Mouse (Mus musculus): ENCODE measurements around the gene Cuedc1. TPM values are rescaled to one million over a fixed set of nuclear protein-coding genes. Genes with fewer than 3 reads are reported as not detected.
"Not testable (repeated sequence)": the region's sequence is repeated elsewhere in the genome, so short reads cannot be mapped to it uniquely, and the experiment has no call there.

Gene Cuedc1
- polyA plus RNA-seq, 1 experiment from 2014 or later = 23.4 TPM

- ATAC-seq (replicated peaks; ENCODE audit: low FRiP score) = no peak
- Histone ChIP-seq H3K4me1 (peaks cover 48% of the 10 kb centered on the region), H3K4me3 (replicated peaks) (no peak overlapping the region), H3K27ac (peak overlapping the region; percentile 76), H3K4me2 (peak overlapping the region; percentile 58), H3K36me3 (peaks cover 19% of the 10 kb centered on the region), H3K9ac (peak overlapping the region; percentile 26; the same call in 1 of the 2 replicates), H3K27me3 (peaks cover 21% of the 10 kb centered on the region), H3K9me3 (replicated peaks) (no peaks in the 10 kb centered on the region)
- 38% methylated on average over 2 of the region's 2 CpGs for WGBS
Measured at GRCm38 (mm10) chr11:88186947-88187243, 89.0 kb downstream of the Cuedc1 start.

- peak; percentile 93 for ATAC-seq (replicated peaks; ENCODE audit: low FRiP score)
- Histone ChIP-seq H3K4me2 (peak overlapping the region; percentile 58), H3K27me3 (peaks cover 28% of the 10 kb centered on the region), H3K9me3 (replicated peaks) (no peaks in the 10 kb centered on the region), H3K27ac (peak overlapping the region; percentile 76), H3K9ac (peak overlapping the region; percentile 26), H3K4me3 (replicated peaks) (peak overlapping the region; percentile 27), H3K4me1 (peaks cover 46% of the 10 kb centered on the region), H3K36me3 (peaks cover 19% of the 10 kb centered on the region)
- WGBS = 9% methylated on average over 25 of the region's 25 CpGs
Measured at GRCm38 (mm10) chr11:88187417-88188133, 89.7 kb downstream of the Cuedc1 start.

- Histone ChIP-seq H3K4me2 (peak overlapping the region; percentile 58), H3K27me3 (peaks cover 35% of the 10 kb centered on the region), H3K4me1 (peaks cover 46% of the 10 kb centered on the region), H3K27ac (peak overlapping the region; percentile 76; the same call in 1 of the 2 replicates), H3K9me3 (replicated peaks) (no peaks in the 10 kb centered on the region), H3K36me3 (peaks cover 15% of the 10 kb centered on the region), H3K9ac (peak overlapping the region; percentile 26), H3K4me3 (replicated peaks) (peak overlapping the region; percentile 27)
- WGBS = 44% methylated on average over 8 of the region's 8 CpGs
- no peak for ATAC-seq (replicated peaks; ENCODE audit: low FRiP score)
Measured at GRCm38 (mm10) chr11:88188216-88188615, 90.4 kb downstream of the Cuedc1 start.

- Histone ChIP-seq H3K9me3 (replicated peaks) (no peaks in the 10 kb centered on the region), H3K4me2 (no peak overlapping the region), H3K27ac (no peak overlapping the region), H3K27me3 (peaks cover 39% of the 10 kb centered on the region), H3K4me1 (peaks cover 46% of the 10 kb centered on the region), H3K4me3 (replicated peaks) (no peak overlapping the region), H3K9ac (no peak overlapping the region), H3K36me3 (peaks cover 10% of the 10 kb centered on the region)
- 87% methylated on average over 7 of the region's 7 CpGs for WGBS
- ATAC-seq (replicated peaks; ENCODE audit: low FRiP score) = no peak
Measured at GRCm38 (mm10) chr11:88188635-88189034, 90.8 kb downstream of the Cuedc1 start.

- H3K36me3 ChIP-seq = peaks cover 3% of the 10 kb centered on the region; the same call in 1 of the 2 replicates
- H3K4me2 ChIP-seq = no peak overlapping the region
- peaks cover 35% of the 10 kb centered on the region for H3K4me1 ChIP-seq
- H3K4me3 ChIP-seq (replicated peaks) = no peak overlapping the region
- no peak overlapping the region for H3K27ac ChIP-seq
- 18% methylated on average over 4 of the region's 4 CpGs for WGBS
- ATAC-seq (replicated peaks; ENCODE audit: low FRiP score) = no peak
- H3K27me3 ChIP-seq = peaks cover 62% of the 10 kb centered on the region
- H3K9ac ChIP-seq = no peak overlapping the region
- H3K9me3 ChIP-seq (replicated peaks) = no peaks in the 10 kb centered on the region
Measured at GRCm38 (mm10) chr11:88192595-88192994, 94.7 kb downstream of the Cuedc1 start.

GRCm38 (mm10) chr11:88193098-88193823 lies 95.4 kb downstream of the Cuedc1 start:
- WGBS = 4% methylated on average over 34 of the region's 34 CpGs
- H3K4me3 ChIP-seq (replicated peaks) = peak overlapping the region; percentile 31
- H3K27me3 ChIP-seq = peaks cover 62% of the 10 kb centered on the region
- H3K27ac ChIP-seq = no peak overlapping the region
- H3K4me1 ChIP-seq = peaks cover 33% of the 10 kb centered on the region
- peaks cover 3% of the 10 kb centered on the region; the same call in 1 of the 2 replicates for H3K36me3 ChIP-seq
- H3K9me3 ChIP-seq (replicated peaks) = no peaks in the 10 kb centered on the region
- H3K4me2 ChIP-seq = peak overlapping the region; percentile 60
- no peak; the same call in 1 of the 2 replicates for ATAC-seq (replicated peaks; ENCODE audit: low FRiP score)
- H3K9ac ChIP-seq = peak overlapping the region; percentile 39

GRCm38 (mm10) chr11:88193824-88194696 lies 96.2 kb downstream of the Cuedc1 start:
- H3K9ac ChIP-seq = peak overlapping the region; percentile 39
- 6% methylated on average over 29 of the region's 29 CpGs for WGBS
- ATAC-seq (replicated peaks; ENCODE audit: low FRiP score) = no peak; the same call in 1 of the 2 replicates

GRCm38 (mm10) chr11:88195699-88196098 lies 97.8 kb downstream of the Cuedc1 start:
- H3K4me3 ChIP-seq (replicated peaks); H3K9ac ChIP-seq; H3K4me2 ChIP-seq; H3K9me3 ChIP-seq (replicated peaks); ATAC-seq (replicated peaks; ENCODE audit: low FRiP score); H3K36me3 ChIP-seq; H3K27ac ChIP-seq: not testable (repeated sequence)
- Histone ChIP-seq H3K27me3 (peaks cover 54% of the 10 kb centered on the region), H3K4me1 (peaks cover 34% of the 10 kb centered on the region)
- 83% methylated on average over 3 of the region's 3 CpGs for WGBS

More at GRCm38 (mm10) chr11:88193824-88194696, 96.2 kb downstream of the Cuedc1 start:
- Histone ChIP-seq H3K4me2 (peak overlapping the region; percentile 60), H3K36me3 (peaks cover under 1% of the 10 kb centered on the region; the same call in 1 of the 2 replicates), H3K27me3 (peaks cover 60% of the 10 kb centered on the region), H3K4me1 (peaks cover 34% of the 10 kb centered on the region), H3K9me3 (replicated peaks) (no peaks in the 10 kb centered on the region), H3K27ac (no peak overlapping the region), H3K4me3 (replicated peaks) (peak overlapping the region; percentile 31)

- no peak overlapping the region for H3K4me3 ChIP-seq (replicated peaks)
- H3K36me3 ChIP-seq = no peaks in the 10 kb centered on the region
- no peak overlapping the region for H3K27ac ChIP-seq
- 3% methylated on average over 2 of the region's 2 CpGs for WGBS
- ATAC-seq (replicated peaks; ENCODE audit: low FRiP score) = no peak
- H3K27me3 ChIP-seq = peaks cover 45% of the 10 kb centered on the region
- H3K4me2 ChIP-seq = no peak overlapping the region
- peaks cover 34% of the 10 kb centered on the region for H3K4me1 ChIP-seq
- H3K9ac ChIP-seq = no peak overlapping the region
- H3K9me3 ChIP-seq (replicated peaks) = no peaks in the 10 kb centered on the region
Measured at GRCm38 (mm10) chr11:88197153-88197576, 99.3 kb downstream of the Cuedc1 start.

GRCm38 (mm10) chr11:88198223-88198622 lies 100.4 kb downstream of the Cuedc1 start:
- ATAC-seq (replicated peaks; ENCODE audit: low FRiP score) = no peak
- Histone ChIP-seq H3K27ac (no peak overlapping the region), H3K9me3 (replicated peaks) (no peaks in the 10 kb centered on the region), H3K36me3 (no peaks in the 10 kb centered on the region), H3K4me2 (no peak overlapping the region), H3K4me1 (peaks cover 29% of the 10 kb centered on the region), H3K9ac (no peak overlapping the region), H3K27me3 (peaks cover 34% of the 10 kb centered on the region), H3K4me3 (replicated peaks) (no peak overlapping the region)
- WGBS = 37% methylated on average over 4 of the region's 4 CpGs

GRCm38 (mm10) chr11:88201172-88201571 lies 103.3 kb downstream of the Cuedc1 start:
- Histone ChIP-seq H3K36me3 (peaks cover 3% of the 10 kb centered on the region; the same call in 1 of the 2 replicates), H3K4me3 (replicated peaks) (no peak overlapping the region), H3K9me3 (replicated peaks) (no peaks in the 10 kb centered on the region), H3K27me3 (peaks cover 13% of the 10 kb centered on the region), H3K9ac (no peak overlapping the region), H3K4me1 (peaks cover 28% of the 10 kb centered on the region), H3K27ac (no peak overlapping the region), H3K4me2 (no peak overlapping the region)
- ATAC-seq (replicated peaks; ENCODE audit: low FRiP score) = no peak
- WGBS = 74% methylated on average over 2 of the region's 2 CpGs

Data from kidney, embryonic 15.5 days (tissue).